1 mouse cellular context compared by ENCODE assay signal in genomic region chr11:34726699-34727347, GRCm38 (mm10).
TF ChIP-seq lines count a peak whose summit lies in the region.

No protein-coding gene starts in this region.

TF ChIP-seq in CH12.LX, 34 proteins besides CTCF, POLR2A, EP300 and RAD21 (continued from another document):
- TF ChIP-seq ZKSCAN1 (IDR thresholded peaks at IDR 0.05; ENCODE audit: borderline replicate concordance, low read depth, low read length) = no peak
- TF ChIP-seq TBP (conservative IDR thresholded peaks at IDR 0.05; ENCODE audit: low read depth, low read length) = 0 out of 2 replicates have a peak, but pooled peaks have one; percentile 18
- 0 out of 2 replicates have a peak, but pooled peaks have one; percentile 49 for TF ChIP-seq RCOR1 (conservative IDR thresholded peaks at IDR 0.05; ENCODE audit: low read depth, low read length)
- no peak for TF ChIP-seq E2F4 (IDR thresholded peaks at IDR 0.05; ENCODE audit: insufficient replicate concordance, low read depth, low read length)
- 0 out of 2 replicates have a peak, but pooled peaks have one; percentile 25 for TF ChIP-seq BHLHE40 (IDR thresholded peaks at IDR 0.05; ENCODE audit: low read depth, low read length)
